Mouse (Mus musculus): Measurements from ENCODE around the gene Tmem170.

DNA sequence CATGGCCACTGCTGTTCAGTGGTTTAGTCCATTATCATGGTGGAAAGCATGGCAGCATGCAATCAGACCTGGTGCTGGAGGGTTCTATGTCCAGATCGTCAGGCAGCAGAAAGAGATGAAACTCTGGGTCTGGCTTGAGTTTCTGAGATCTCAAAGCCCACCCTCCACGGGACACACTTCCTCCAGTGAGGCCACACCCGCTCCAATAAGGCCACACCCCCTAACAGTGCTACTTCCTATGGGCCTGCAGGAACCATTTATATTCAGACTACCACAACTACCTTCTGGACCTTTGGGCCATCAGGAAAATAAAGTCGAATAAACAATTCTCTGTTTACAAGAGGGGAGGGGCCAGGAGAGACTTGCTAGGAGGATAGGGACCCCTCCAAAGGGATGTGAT is 44.4 kb upstream of the Tmem170 start:
- TF ChIP-seq CTCF (IDR thresholded peaks at IDR 0.05; ENCODE audit: low read depth, low read length) = no peak
- TF ChIP-seq POLR2A (IDR thresholded peaks at IDR 0.05; ENCODE audit: extremely low read depth, insufficient read depth, low read length) = no peak
